Mouse (Mus musculus): ENCODE data around the gene Etl4. TPM values are rescaled to one million over a fixed set of nuclear protein-coding genes. Genes with fewer than 3 reads are reported as not detected.
A peak's percentile ranks its signal among the peaks of the same experiment; 100 is the strongest.

Gene Etl4
- total and polyA plus RNA-seq, 2 experiments from 2014 or later, result 7.6 to 20.6 TPM

DNA sequence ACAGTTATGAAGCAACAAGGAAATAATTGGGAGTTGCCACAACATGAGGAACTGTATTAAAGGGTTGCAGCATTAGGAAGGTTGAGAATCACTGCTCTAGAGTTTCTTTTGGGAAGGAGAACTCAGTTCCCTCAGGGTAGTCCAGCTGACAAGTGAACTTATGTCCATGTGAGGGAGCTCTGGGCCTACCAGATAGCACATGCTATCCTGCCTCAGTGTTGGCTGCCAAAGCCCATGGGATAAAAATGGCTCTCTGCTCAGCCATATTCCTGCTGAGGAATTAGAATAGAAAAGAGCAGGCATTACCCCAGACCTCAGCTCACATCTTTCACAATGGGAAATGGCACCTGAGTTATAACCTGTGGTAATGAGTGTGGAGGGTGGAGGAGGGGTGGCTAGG lies 916.7 kb downstream of the Etl4 start:
- H3K27ac ChIP-seq (ENCODE audit: low read depth), result no peak overlapping the region
- DNase-seq (ENCODE audit: low spot score), result no peak
- H3K36me3 ChIP-seq (replicated peaks; ENCODE audit: control insufficient read depth, insufficient read depth, low read length), result no peaks in the 10 kb centered on the region
- H3K4me1 ChIP-seq (ENCODE audit: control insufficient read depth, insufficient read depth), result no peaks in the 10 kb centered on the region
- no peak overlapping the region for H3K9ac ChIP-seq (replicated peaks; ENCODE audit: low read depth, low read length)
- no peaks in the 10 kb centered on the region for H3K9me3 ChIP-seq (replicated peaks; ENCODE audit: control insufficient read depth, low read length)
- no peak overlapping the region for H3K4me2 ChIP-seq (ENCODE audit: low read depth, low read length)
- TF ChIP-seq EP300 (IDR thresholded peaks at IDR 0.05; ENCODE audit: low read depth), result no peak
- peak; percentile 33; the same call in 1 of the 2 replicates for TF ChIP-seq CTCF (IDR thresholded peaks at IDR 0.05; ENCODE audit: low read depth)
- H3K4me3 ChIP-seq (ENCODE audit: low read depth, low read length), result no peak overlapping the region
- no peak for ATAC-seq (ENCODE audit: insufficient read depth, low read depth)
- no peaks in the 10 kb centered on the region for H3K27me3 ChIP-seq (ENCODE audit: control insufficient read depth, insufficient read depth, low read length)

DNA sequence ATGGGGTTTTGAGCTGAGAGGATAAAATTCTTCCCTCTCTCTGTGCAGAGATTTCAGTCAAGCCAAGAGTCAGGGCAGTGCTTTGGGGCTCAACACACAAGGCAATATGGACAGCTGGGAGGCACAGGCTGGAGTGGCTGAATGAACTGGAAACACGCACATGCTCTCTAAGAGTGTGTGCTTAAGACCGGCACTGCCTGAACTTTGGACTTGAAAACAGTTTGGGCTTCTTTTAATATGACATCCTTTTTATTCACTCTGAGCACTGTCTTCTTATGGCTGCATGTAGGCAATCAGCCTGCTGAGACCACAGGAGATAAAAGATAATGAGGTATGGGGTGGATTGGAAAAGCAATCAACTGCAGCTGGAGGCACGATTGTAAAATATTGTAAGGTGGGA lies 921.3 kb downstream of the Etl4 start:
- 76% methylated on average over 3 of the region's 3 CpGs for WGBS
- no peaks in the 10 kb centered on the region for H3K9me3 ChIP-seq (replicated peaks; ENCODE audit: control insufficient read depth, low read length)
- ATAC-seq (ENCODE audit: insufficient read depth, low read depth), result no peak

DNA sequence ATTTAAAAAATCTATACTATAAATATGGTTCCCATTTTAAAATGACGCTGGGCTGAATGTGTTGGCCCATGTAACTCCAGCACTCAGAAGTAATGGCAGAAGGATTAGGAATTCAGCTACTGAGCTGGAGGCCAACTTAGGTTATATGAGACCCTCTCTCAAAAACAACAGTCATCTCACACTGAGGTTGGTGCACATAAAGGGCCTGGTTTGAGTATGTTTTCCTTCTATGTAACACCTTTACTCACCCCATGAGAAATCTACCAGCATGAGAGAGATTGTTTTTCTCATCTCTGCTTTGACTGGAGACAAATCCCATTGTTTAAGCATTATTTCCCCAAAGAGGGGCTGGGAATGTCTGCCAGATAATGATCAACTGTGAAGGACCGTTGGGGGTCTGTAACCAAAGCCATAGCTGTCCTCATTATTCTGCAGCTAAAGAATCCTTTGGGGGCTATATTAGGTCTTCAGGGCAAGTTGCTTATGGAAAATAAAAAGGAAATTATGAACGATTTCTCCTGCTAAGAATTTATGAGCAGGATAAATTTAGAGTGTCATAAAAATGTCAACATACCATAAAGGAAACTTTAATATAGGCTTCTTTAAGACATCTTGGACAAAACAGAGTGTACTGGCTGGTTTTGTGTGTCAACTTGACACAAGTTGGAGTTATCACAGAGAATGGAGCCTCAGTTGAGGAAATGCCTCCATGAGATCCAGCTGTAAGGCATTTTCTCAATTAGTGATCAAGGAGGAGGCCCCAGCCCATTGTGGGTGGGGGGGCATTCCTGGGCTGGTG lies 922.2 kb downstream of the Etl4 start:
- no peaks in the 10 kb centered on the region for H3K4me1 ChIP-seq (ENCODE audit: control insufficient read depth, insufficient read depth)
- no peak overlapping the region for H3K9ac ChIP-seq (replicated peaks; ENCODE audit: low read depth, low read length)
- no peaks in the 10 kb centered on the region for H3K36me3 ChIP-seq (replicated peaks; ENCODE audit: control insufficient read depth, insufficient read depth, low read length)
- TF ChIP-seq EP300 (IDR thresholded peaks at IDR 0.05; ENCODE audit: low read depth), result no peak
- TF ChIP-seq CTCF (IDR thresholded peaks at IDR 0.05; ENCODE audit: low read depth), result no peak
- DNase-seq (ENCODE audit: low spot score) (no peak), ATAC-seq (ENCODE audit: insufficient read depth, low read depth) (no peak)
- H3K27me3 ChIP-seq (ENCODE audit: control insufficient read depth, insufficient read depth, low read length), result no peaks in the 10 kb centered on the region
- H3K9me3 ChIP-seq (replicated peaks; ENCODE audit: control insufficient read depth, low read length), result no peaks in the 10 kb centered on the region
- WGBS, result 74% methylated on average over 3 of the region's 3 CpGs
- H3K4me2 ChIP-seq (ENCODE audit: low read depth, low read length), result no peak overlapping the region
- H3K4me3 ChIP-seq (ENCODE audit: low read depth, low read length), result no peak overlapping the region
- H3K27ac ChIP-seq (ENCODE audit: low read depth), result no peak overlapping the region

More for the DNA sequence above, 921.3 kb downstream of the Etl4 start:
- Histone ChIP-seq H3K9ac (replicated peaks; ENCODE audit: low read depth, low read length) (no peak overlapping the region), H3K4me1 (ENCODE audit: control insufficient read depth, insufficient read depth) (no peaks in the 10 kb centered on the region), H3K36me3 (replicated peaks; ENCODE audit: control insufficient read depth, insufficient read depth, low read length) (no peaks in the 10 kb centered on the region), H3K4me2 (ENCODE audit: low read depth, low read length) (no peak overlapping the region), H3K4me3 (ENCODE audit: low read depth, low read length) (no peak overlapping the region), H3K27ac (ENCODE audit: low read depth) (no peak overlapping the region), H3K27me3 (ENCODE audit: control insufficient read depth, insufficient read depth, low read length) (no peaks in the 10 kb centered on the region)
- no peak for TF ChIP-seq EP300 (IDR thresholded peaks at IDR 0.05; ENCODE audit: low read depth)
- TF ChIP-seq CTCF (IDR thresholded peaks at IDR 0.05; ENCODE audit: low read depth), result no peak
- DNase-seq (ENCODE audit: low spot score), result no peak

DNA sequence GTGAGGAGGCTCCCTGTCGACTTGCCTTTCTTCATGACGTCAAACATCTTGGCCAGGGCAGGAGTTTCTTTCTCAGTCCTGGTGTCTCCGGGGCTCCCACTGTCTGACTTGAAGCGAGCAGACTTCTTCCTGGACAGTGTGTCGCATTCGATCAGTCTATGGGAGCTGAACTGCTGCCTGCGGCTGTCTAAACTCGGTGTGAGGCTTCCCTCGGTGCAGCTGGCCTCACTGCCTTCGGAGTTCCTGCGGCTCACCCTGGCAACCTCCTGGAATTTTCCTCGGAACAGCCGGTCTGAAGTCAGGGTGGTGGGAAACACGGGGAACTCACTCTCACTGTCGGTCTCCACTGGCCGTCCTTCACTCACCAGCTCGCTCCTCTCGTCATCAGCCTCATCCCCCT lies 939.8 kb downstream of the Etl4 start:
- Histone ChIP-seq H3K9ac (replicated peaks; ENCODE audit: low read depth, low read length) (no peak overlapping the region), H3K36me3 (replicated peaks; ENCODE audit: control insufficient read depth, insufficient read depth, low read length) (peaks cover 73% of the 10 kb centered on the region), H3K4me1 (ENCODE audit: control insufficient read depth, insufficient read depth) (no peaks in the 10 kb centered on the region), H3K4me2 (ENCODE audit: low read depth, low read length) (no peak overlapping the region), H3K4me3 (ENCODE audit: low read depth, low read length) (no peak overlapping the region), H3K27ac (ENCODE audit: low read depth) (no peak overlapping the region), H3K9me3 (replicated peaks; ENCODE audit: control insufficient read depth, low read length) (no peaks in the 10 kb centered on the region), H3K27me3 (ENCODE audit: control insufficient read depth, insufficient read depth, low read length) (no peaks in the 10 kb centered on the region)
- WGBS, result 81% methylated on average over 18 of the region's 18 CpGs
- no peak for DNase-seq (ENCODE audit: low spot score)
- ATAC-seq (ENCODE audit: insufficient read depth, low read depth), result no peak
- TF ChIP-seq EP300 (IDR thresholded peaks at IDR 0.05; ENCODE audit: low read depth) (no peak), CTCF (IDR thresholded peaks at IDR 0.05; ENCODE audit: low read depth) (no peak)

Small RNA genes lying within 50 kb of the gene (microRNA-seq; reads per million reads assigned to microRNA genes)
- gene Gm44457, result not detected

Data from heart, postnatal 0 days (tissue).